Mouse (Mus musculus): Measurements from ENCODE around the gene Atf6b. TPM values are rescaled to one million over a fixed set of nuclear protein-coding genes. Genes with fewer than 3 reads are reported as not detected.
A peak's percentile ranks its signal among the peaks of the same experiment; 100 is the strongest.

Atf6b gene
- polyA plus RNA-seq, 1 experiment from 2014 or later, result 119 TPM

- Histone ChIP-seq H3K9ac (ENCODE audit: low read depth, low read length) (no peak overlapping the region), H3K4me1 (ENCODE audit: control insufficient read depth, insufficient read depth, low read length) (no peaks in the 10 kb centered on the region), H3K27me3 (ENCODE audit: control insufficient read depth, insufficient read depth, low read depth, low read length) (no peaks in the 10 kb centered on the region), H3K4me2 (ENCODE audit: low read length) (no peak overlapping the region), H3K4me3 (ENCODE audit: low read depth, low read length) (no peak overlapping the region), H3K9me3 (replicated peaks; ENCODE audit: control insufficient read depth, low read length, poor library complexity, severe bottlenecking) (no peaks in the 10 kb centered on the region), H3K36me3 (ENCODE audit: control insufficient read depth, insufficient read depth, low read length) (no peaks in the 10 kb centered on the region), H3K27ac (ENCODE audit: low read length) (no peak overlapping the region)
- 83% methylated on average over 28 of the region's 28 CpGs for WGBS
- ATAC-seq, result 0 out of 2 replicates have a peak, but pooled peaks have one; percentile 25
These were observed 38.5 kb downstream of the Atf6b start for GRCm38 (mm10) chr17:34685120-34686110.

GRCm38 (mm10) chr17:34688889-34689288 is 41.9 kb downstream of the Atf6b start:
- H3K27ac ChIP-seq (ENCODE audit: low read length), result no peak overlapping the region
- WGBS, result 91% methylated on average over 7 of the region's 7 CpGs
- no peaks in the 10 kb centered on the region for H3K9me3 ChIP-seq (replicated peaks; ENCODE audit: control insufficient read depth, low read length, poor library complexity, severe bottlenecking)
- H3K9ac ChIP-seq (ENCODE audit: low read depth, low read length), result no peak overlapping the region
- no peaks in the 10 kb centered on the region for H3K27me3 ChIP-seq (ENCODE audit: control insufficient read depth, insufficient read depth, low read depth, low read length)
- ATAC-seq, result no peak
- H3K4me1 ChIP-seq (ENCODE audit: control insufficient read depth, insufficient read depth, low read length), result no peaks in the 10 kb centered on the region
- H3K4me2 ChIP-seq (ENCODE audit: low read length), result no peak overlapping the region
- no peaks in the 10 kb centered on the region for H3K36me3 ChIP-seq (ENCODE audit: control insufficient read depth, insufficient read depth, low read length)
- H3K4me3 ChIP-seq (ENCODE audit: low read depth, low read length), result no peak overlapping the region

DNA sequence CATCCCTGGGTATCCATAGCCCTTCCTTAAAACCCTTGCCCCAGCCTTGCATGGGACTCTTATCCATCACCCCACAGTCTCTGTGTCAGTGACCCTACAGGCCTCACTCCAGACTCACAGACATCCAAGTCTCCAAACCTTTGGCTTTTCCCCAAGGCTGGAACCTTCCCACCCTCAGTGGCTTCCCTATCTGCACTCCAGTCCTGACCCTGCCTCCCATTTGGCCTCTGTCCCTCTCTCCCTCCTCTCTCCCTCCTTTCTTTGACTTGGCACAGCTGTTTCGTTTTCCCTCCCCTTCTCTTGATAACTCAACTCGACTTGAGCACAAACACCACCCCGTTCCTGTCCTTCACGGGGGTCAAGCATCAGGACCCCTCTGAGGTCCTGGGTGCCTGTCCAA is 43.5 kb downstream of the Atf6b start:
- Histone ChIP-seq H3K4me3 (ENCODE audit: low read depth, low read length) (no peak overlapping the region), H3K9me3 (replicated peaks; ENCODE audit: control insufficient read depth, low read length, poor library complexity, severe bottlenecking) (no peaks in the 10 kb centered on the region), H3K4me2 (ENCODE audit: low read length) (no peak overlapping the region), H3K9ac (ENCODE audit: low read depth, low read length) (no peak overlapping the region), H3K27me3 (ENCODE audit: control insufficient read depth, insufficient read depth, low read depth, low read length) (no peaks in the 10 kb centered on the region), H3K4me1 (ENCODE audit: control insufficient read depth, insufficient read depth, low read length) (no peaks in the 10 kb centered on the region), H3K36me3 (ENCODE audit: control insufficient read depth, insufficient read depth, low read length) (no peaks in the 10 kb centered on the region), H3K27ac (ENCODE audit: low read length) (no peak overlapping the region)
- WGBS, result 76% methylated on average over 4 of the region's 4 CpGs
- no peak for ATAC-seq

DNA sequence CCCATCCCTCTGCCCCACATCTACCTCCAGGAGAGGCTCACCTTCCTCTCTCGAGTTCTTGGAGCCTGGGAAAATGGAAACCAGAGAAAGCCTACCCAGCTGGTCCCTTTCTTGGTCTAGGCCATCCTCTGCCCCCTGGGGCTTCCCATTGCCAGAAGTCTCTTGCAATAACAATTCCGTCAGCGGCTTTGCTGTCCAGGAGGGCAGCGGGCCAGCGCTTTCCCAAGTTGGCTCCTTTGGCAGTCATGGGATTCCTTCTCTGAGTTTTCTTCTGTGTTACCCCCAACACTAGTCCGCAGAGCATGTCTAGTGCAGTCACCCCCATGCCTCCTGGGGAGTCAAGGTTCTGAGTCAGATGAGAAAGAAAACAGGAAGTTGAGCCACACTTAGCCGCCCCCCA is 46.0 kb downstream of the Atf6b start:
- Histone ChIP-seq H3K9me3 (replicated peaks; ENCODE audit: control insufficient read depth, low read length, poor library complexity, severe bottlenecking) (no peaks in the 10 kb centered on the region), H3K9ac (ENCODE audit: low read depth, low read length) (no peak overlapping the region), H3K4me2 (ENCODE audit: low read length) (no peak overlapping the region), H3K36me3 (ENCODE audit: control insufficient read depth, insufficient read depth, low read length) (no peaks in the 10 kb centered on the region), H3K27me3 (ENCODE audit: control insufficient read depth, insufficient read depth, low read depth, low read length) (no peaks in the 10 kb centered on the region), H3K4me3 (ENCODE audit: low read depth, low read length) (no peak overlapping the region), H3K27ac (ENCODE audit: low read length) (no peak overlapping the region), H3K4me1 (ENCODE audit: control insufficient read depth, insufficient read depth, low read length) (no peaks in the 10 kb centered on the region)
- 62% methylated on average over 7 of the region's 7 CpGs for WGBS
- no peak for ATAC-seq

DNA sequence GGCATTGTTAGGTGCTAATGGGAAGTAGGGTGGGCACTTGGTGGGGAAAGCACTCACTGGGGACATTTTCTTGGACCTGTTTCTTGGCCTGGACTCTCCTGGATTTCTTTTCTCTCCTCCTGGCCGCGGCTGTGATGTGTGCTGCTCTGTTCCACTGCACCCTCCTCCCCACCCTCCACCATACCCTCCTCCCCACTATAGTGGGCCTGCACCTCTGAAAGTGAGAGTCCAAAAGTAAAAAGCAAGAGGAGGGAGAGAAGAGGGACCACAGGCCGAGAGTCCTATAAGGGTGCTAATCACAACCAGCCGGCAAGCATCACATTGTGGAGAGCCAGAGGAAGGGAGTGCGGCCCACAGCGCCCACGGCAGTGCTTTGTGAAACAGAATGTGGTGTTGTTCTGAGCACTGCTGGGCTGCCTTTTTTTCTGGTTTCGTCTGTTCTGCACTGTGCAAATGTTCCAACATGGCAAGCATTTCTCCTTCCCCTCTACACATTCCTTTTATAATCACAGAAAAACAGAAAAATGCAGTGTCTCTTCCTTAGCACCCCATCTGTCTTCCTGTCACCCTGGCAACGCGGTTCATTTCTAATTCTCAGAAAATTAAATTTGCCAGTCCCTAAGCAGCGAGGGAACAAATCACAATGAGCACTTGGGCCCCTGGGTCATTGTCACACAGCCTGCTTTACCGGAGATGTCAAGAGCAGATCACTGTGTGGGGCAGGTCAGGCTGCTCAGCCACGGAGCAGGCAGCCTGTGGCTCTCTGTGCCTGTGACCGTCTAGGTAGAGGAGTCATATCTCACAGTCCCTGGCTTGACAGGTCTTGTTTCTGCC is 52.8 kb downstream of the Atf6b start:
- H3K4me1 ChIP-seq (ENCODE audit: control insufficient read depth, insufficient read depth, low read length), result peaks cover 4% of the 10 kb centered on the region; the same call in 1 of the 2 replicates
- no peak overlapping the region for H3K4me3 ChIP-seq (ENCODE audit: low read depth, low read length)
- no peaks in the 10 kb centered on the region for H3K27me3 ChIP-seq (ENCODE audit: control insufficient read depth, insufficient read depth, low read depth, low read length)
- H3K9ac ChIP-seq (ENCODE audit: low read depth, low read length), result no peak overlapping the region
- H3K4me2 ChIP-seq (ENCODE audit: low read length), result no peak overlapping the region
- 40% methylated on average over 12 of the region's 14 CpGs for WGBS
- no peaks in the 10 kb centered on the region for H3K36me3 ChIP-seq (ENCODE audit: control insufficient read depth, insufficient read depth, low read length)
- H3K27ac ChIP-seq (ENCODE audit: low read length), result peak overlapping the region; percentile 40
- no peaks in the 10 kb centered on the region for H3K9me3 ChIP-seq (replicated peaks; ENCODE audit: control insufficient read depth, low read length, poor library complexity, severe bottlenecking)
- ATAC-seq, result peak; percentile 64

GRCm38 (mm10) chr17:34700671-34701071 is 53.7 kb downstream of the Atf6b start:
- no peak overlapping the region for H3K4me3 ChIP-seq (ENCODE audit: low read depth, low read length)
- peaks cover 4% of the 10 kb centered on the region; the same call in 1 of the 2 replicates for H3K4me1 ChIP-seq (ENCODE audit: control insufficient read depth, insufficient read depth, low read length)
- no peaks in the 10 kb centered on the region for H3K36me3 ChIP-seq (ENCODE audit: control insufficient read depth, insufficient read depth, low read length)
- H3K27ac ChIP-seq (ENCODE audit: low read length), result 0 out of 2 replicates have a peak overlapping the region, but pooled peaks have one; percentile 15
- ATAC-seq, result no peak
- H3K4me2 ChIP-seq (ENCODE audit: low read length), result no peak overlapping the region
- WGBS, result 64% methylated on average over 2 of the region's 2 CpGs
- no peaks in the 10 kb centered on the region for H3K9me3 ChIP-seq (replicated peaks; ENCODE audit: control insufficient read depth, low read length, poor library complexity, severe bottlenecking)
- H3K27me3 ChIP-seq (ENCODE audit: control insufficient read depth, insufficient read depth, low read depth, low read length), result no peaks in the 10 kb centered on the region
- H3K9ac ChIP-seq (ENCODE audit: low read depth, low read length), result no peak overlapping the region

Other genes with a start within 250 kb of the Atf6b start
- gene BC051142, start 248.3 kb upstream of the Atf6b start, polyA plus RNA-seq (2015; fragmentation: Nextera tagmentation; extraction: Ambion mirVana), result 6.1 and 6.7 TPM in 2 replicates
- gene Btnl4, start 169.8 kb upstream of the Atf6b start, polyA plus RNA-seq (2015; fragmentation: Nextera tagmentation; extraction: Ambion mirVana), result not detected in 2 replicates
- gene Btnl6, start 129.8 kb upstream of the Atf6b start, polyA plus RNA-seq (2015; fragmentation: Nextera tagmentation; extraction: Ambion mirVana), result not detected in 2 replicates
- gene Notch4, start 82.9 kb upstream of the Atf6b start, polyA plus RNA-seq (2015; fragmentation: Nextera tagmentation; extraction: Ambion mirVana), result 5.9 and 6.7 TPM in 2 replicates
- 3.9 and 4.3 TPM in 2 replicates for gene Gpsm3, start 57.3 kb upstream of the Atf6b start, polyA plus RNA-seq (2015; fragmentation: Nextera tagmentation; extraction: Ambion mirVana)
- gene Pbx2, start 55.9 kb upstream of the Atf6b start, polyA plus RNA-seq (2015; fragmentation: Nextera tagmentation; extraction: Ambion mirVana), result 9.4 and 9.7 TPM in 2 replicates
- 0.95 and 1.1 TPM in 2 replicates for gene Ager, start 49.3 kb upstream of the Atf6b start, polyA plus RNA-seq (2015; fragmentation: Nextera tagmentation; extraction: Ambion mirVana)
- 291 and 298 TPM in 2 replicates for gene Rnf5, start 43.5 kb upstream of the Atf6b start, polyA plus RNA-seq (2015; fragmentation: Nextera tagmentation; extraction: Ambion mirVana)
- gene Agpat1, start 42.9 kb upstream of the Atf6b start, polyA plus RNA-seq (2015; fragmentation: Nextera tagmentation; extraction: Ambion mirVana), result 118 TPM in 2 replicates
- gene Egfl8, start 31.2 kb upstream of the Atf6b start, polyA plus RNA-seq (2015; fragmentation: Nextera tagmentation; extraction: Ambion mirVana), result 6.1 and 6.3 TPM in 2 replicates
- gene Ppt2, start 18.6 kb upstream of the Atf6b start, polyA plus RNA-seq (2015; fragmentation: Nextera tagmentation; extraction: Ambion mirVana), result 19.9 and 21.0 TPM in 2 replicates
- 10.3 and 11.5 TPM in 2 replicates for gene Prrt1, start 17.6 kb upstream of the Atf6b start, polyA plus RNA-seq (2015; fragmentation: Nextera tagmentation; extraction: Ambion mirVana)
- gene Fkbpl, start 2.4 kb upstream of the Atf6b start, polyA plus RNA-seq (2015; fragmentation: Nextera tagmentation; extraction: Ambion mirVana), result 15.4 and 17.9 TPM in 2 replicates
- 0.14 and 0.15 TPM in 2 replicates for gene Tnxb, start 23.4 kb downstream of the Atf6b start, polyA plus RNA-seq (2015; fragmentation: Nextera tagmentation; extraction: Ambion mirVana)
- 0.27 and 0.39 TPM in 2 replicates for gene C4b, start 96.7 kb downstream of the Atf6b start, polyA plus RNA-seq (2015; fragmentation: Nextera tagmentation; extraction: Ambion mirVana)
- not detected in 2 replicates for gene Cyp21a1, start 157.4 kb downstream of the Atf6b start, polyA plus RNA-seq (2015; fragmentation: Nextera tagmentation; extraction: Ambion mirVana)
- 40.6 and 43.2 TPM in 2 replicates for gene Stk19, start 189.8 kb downstream of the Atf6b start, polyA plus RNA-seq (2015; fragmentation: Nextera tagmentation; extraction: Ambion mirVana)
- 73.1 and 73.2 TPM in 2 replicates for gene Dxo, start 189.9 kb downstream of the Atf6b start, polyA plus RNA-seq (2015; fragmentation: Nextera tagmentation; extraction: Ambion mirVana)
- 62.1 and 62.4 TPM in 2 replicates for gene Skiv2l, start 203.1 kb downstream of the Atf6b start, polyA plus RNA-seq (2015; fragmentation: Nextera tagmentation; extraction: Ambion mirVana)
- 79.8 and 86.5 TPM in 2 replicates for gene Nelfe, start 203.2 kb downstream of the Atf6b start, polyA plus RNA-seq (2015; fragmentation: Nextera tagmentation; extraction: Ambion mirVana)
- 0.51 and 1.4 TPM in 2 replicates for gene Cfb, start 215.4 kb downstream of the Atf6b start, polyA plus RNA-seq (2015; fragmentation: Nextera tagmentation; extraction: Ambion mirVana)
- 12.4 and 13.1 TPM in 2 replicates for gene Zbtb12, start 232.3 kb downstream of the Atf6b start, polyA plus RNA-seq (2015; fragmentation: Nextera tagmentation; extraction: Ambion mirVana)
- 0.16 TPM in 1 of 2 replicates, not detected in the other for gene Gm20547, start 234.9 kb downstream of the Atf6b start, polyA plus RNA-seq (2015; fragmentation: Nextera tagmentation; extraction: Ambion mirVana)